Mouse (Mus musculus): ENCODE results near the gene Cela1. TPM values are rescaled to one million over a fixed set of nuclear protein-coding genes. Genes with fewer than 3 reads are reported as not detected.

Cela1 gene
- 10.9 TPM for polyA plus RNA-seq (2017; shearing (Covaris generic))

DNA sequence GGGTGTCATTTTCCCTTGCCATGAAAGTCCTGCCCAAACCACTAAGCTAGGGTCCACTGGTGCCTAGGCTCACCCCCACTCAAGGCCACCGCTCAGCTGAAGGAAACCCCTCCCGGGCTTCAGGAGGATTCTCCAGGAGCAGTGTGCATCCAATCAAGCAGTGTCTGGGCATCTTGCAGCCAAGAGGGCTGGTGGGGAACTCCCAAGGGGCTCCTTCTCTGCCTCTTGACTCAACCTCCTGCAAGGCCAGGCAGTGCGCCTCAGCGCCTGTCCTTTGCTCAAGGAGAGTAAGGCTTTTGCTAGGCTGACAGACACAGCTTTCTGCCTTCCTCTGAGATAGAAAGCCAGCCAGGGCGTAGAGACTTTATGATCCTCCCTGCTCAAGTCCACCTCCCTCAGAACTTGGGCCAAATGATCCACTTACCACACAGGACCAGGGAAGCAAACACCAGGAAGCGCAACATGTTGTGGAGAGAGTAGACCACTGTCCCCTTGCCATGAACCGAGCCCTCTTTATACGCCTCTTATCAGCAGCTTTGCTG, at the start of gene Cela1:
Gene Cela1, minus strand, starts transcription at position 492 of the 542 bp plus-strand sequence.

GRCm38 (mm10) chr15:100729281-100729985, 41.7 kb upstream of the Cela1 start, which contains the start of gene Galnt6:
Galnt6 (minus strand) TSS chr15:100729376.

DNA sequence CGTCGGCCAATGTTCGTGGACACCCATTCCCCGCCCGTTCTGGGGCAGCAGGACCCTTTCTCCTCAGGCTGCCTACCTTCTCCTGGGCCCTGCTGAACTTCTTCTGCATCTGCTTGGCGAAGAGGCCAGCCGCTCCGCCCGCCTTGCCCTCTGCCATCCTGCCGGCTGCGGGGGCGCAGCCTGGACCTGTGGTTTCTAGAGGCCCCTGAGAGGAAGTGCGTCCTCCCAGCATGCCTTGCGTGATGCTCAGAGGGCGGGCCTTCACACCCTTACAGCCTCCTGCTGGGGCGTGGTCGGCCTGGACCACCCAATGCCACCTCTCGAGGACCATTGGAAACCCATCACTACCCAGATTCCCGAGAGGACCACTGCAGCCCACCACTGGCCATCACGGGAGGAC, 18.4 kb downstream of the Cela1 start, which contains the start of gene Bin2:
Gene Bin2, minus strand, starts transcription at position 217 of the 400 bp plus-strand sequence.

DNA sequence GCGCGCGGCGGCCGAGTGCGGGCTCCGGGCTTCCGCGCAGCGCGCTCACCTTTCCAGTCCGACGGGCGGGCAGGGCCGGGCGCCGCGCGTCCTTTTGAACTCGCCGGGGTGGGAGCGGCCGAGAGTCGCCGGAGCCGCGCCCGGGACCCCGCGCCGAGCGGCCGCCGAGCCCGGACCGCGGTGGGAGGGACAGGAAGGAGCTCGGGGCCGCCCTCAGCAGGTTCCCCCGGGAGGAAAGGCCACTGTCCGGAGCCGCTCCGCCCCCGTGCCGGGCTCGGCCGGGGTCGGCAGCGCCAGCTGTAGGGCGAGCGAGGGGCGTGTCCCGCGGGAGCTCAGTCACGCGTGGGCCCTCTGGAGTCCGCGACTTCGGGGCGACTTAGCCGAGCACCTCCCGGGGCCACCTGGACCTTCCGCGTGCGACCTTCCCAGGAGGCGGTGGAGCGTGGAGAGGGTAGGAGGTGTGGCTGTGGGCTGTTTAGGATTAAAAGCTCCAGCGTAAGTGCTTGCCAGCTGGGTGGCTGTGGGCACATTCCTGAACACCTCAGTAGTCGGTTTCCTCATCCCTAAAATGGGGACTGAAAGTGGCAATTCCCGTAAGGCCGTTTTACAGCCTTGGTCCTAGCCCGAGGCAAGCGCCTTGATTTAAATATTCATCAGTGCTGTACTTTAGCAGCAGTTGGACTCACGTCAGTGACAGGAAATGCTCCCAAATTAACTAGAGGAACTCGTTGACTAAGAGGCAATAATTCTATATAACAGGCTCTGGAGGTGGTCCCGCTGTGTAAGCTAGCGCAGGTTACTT, 50.8 kb downstream of the Cela1 start, which contains the start of gene Smagp:
Gene Smagp, minus strand, starts transcription at position 241 of the 802 bp plus-strand sequence.

Other genes starting within 250 kb of the Cela1 start
- 52.3 TPM for gene Letmd1, start 218.9 kb downstream of the Cela1 start, polyA plus RNA-seq (2017; shearing (Covaris generic))
- gene Csrnp2, start 192.4 kb downstream of the Cela1 start, polyA plus RNA-seq (2017; shearing (Covaris generic)): 4.0 TPM
- 11.5 TPM for gene Tfcp2, start 135.9 kb downstream of the Cela1 start, polyA plus RNA-seq (2017; shearing (Covaris generic))
- 8.9 TPM for gene Pou6f1, start 87.9 kb downstream of the Cela1 start, polyA plus RNA-seq (2017; shearing (Covaris generic))
- 610 TPM for gene Dazap2, start 72.6 kb downstream of the Cela1 start, polyA plus RNA-seq (2017; shearing (Covaris generic))
- gene Smagp, start 51.0 kb downstream of the Cela1 start, polyA plus RNA-seq (2017; shearing (Covaris generic)): 0.32 TPM
- gene Bin2, start 18.4 kb downstream of the Cela1 start, polyA plus RNA-seq (2017; shearing (Covaris generic)): 710 TPM
- gene Galnt6, start 41.5 kb upstream of the Cela1 start, polyA plus RNA-seq (2017; shearing (Covaris generic)): 189 TPM
- 23.7 TPM for gene Slc4a8, start 73.8 kb upstream of the Cela1 start, polyA plus RNA-seq (2017; shearing (Covaris generic))
- not detected for gene Scn8a, start 181.9 kb upstream of the Cela1 start, polyA plus RNA-seq (2017; shearing (Covaris generic))